Mouse (Mus musculus): Measurements from ENCODE around the gene Asic2. TPM values are rescaled to one million over a fixed set of nuclear protein-coding genes. Genes with fewer than 3 reads are reported as not detected.

Gene Asic2
- total and polyA plus RNA-seq, 3 experiments, result not detected

GRCm38 (mm10) chr11:81385547-81385946 lies 582.7 kb downstream of the Asic2 start:
- Histone ChIP-seq H3K9me3 (replicated peaks; ENCODE audit: insufficient read depth, low read length) (no peaks in the 10 kb centered on the region), H3K79me2 (ENCODE audit: control insufficient read depth, insufficient read depth, low read length, poor library complexity) (no peaks in the 10 kb centered on the region), H3K9ac (ENCODE audit: control insufficient read depth, low read depth, low read length, poor library complexity, severe bottlenecking) (no peak overlapping the region), H3K36me3 (ENCODE audit: control insufficient read depth in 1 of 2, insufficient read depth in 2 of 2, low read length in 2 of 2) (no peaks in the 10 kb centered on the region), H3K27me3 (ENCODE audit: control insufficient read depth in 1 of 2, insufficient read depth in 2 of 2, low read length in 2 of 2) (no peaks in the 10 kb centered on the region), H3K4me3 (ENCODE audit: control insufficient read depth in 1 of 2, insufficient read depth in 1 of 2, low read depth in 2 of 2, low read length in 2 of 2) (no peak overlapping the region), H3K4me1 (ENCODE audit: control insufficient read depth in 1 of 2, insufficient read depth in 2 of 2, low read length in 2 of 2) (no peaks in the 10 kb centered on the region), H3K27ac (ENCODE audit: control insufficient read depth, low read depth, low read length) (no peak overlapping the region)
- TF ChIP-seq ZKSCAN1 (IDR thresholded peaks at IDR 0.05; ENCODE audit: low read depth, low read length), result no peak
- TF ChIP-seq E2F4 (IDR thresholded peaks at IDR 0.05; ENCODE audit: borderline replicate concordance, low read depth, low read length), result no peak
- TF ChIP-seq POLR2AphosphoS2 (IDR thresholded peaks at IDR 0.05; ENCODE audit: low read length), result no peak
- no peak for TF ChIP-seq BHLHE40 (IDR thresholded peaks at IDR 0.05; ENCODE audit: borderline replicate concordance, low read depth, low read length)
- TF ChIP-seq MAZ (IDR thresholded peaks at IDR 0.05; ENCODE audit: low read depth, low read length), result no peak
- no peak for TF ChIP-seq ZC3H11A (IDR thresholded peaks at IDR 0.05; ENCODE audit: low read depth, low read length)
- TF ChIP-seq GABPA (IDR thresholded peaks at IDR 0.05; ENCODE audit: low read depth, low read length), result no peak
- no peak for TF ChIP-seq MAFK (IDR thresholded peaks at IDR 0.05; ENCODE audit: borderline replicate concordance, low read depth, low read length)
- TF ChIP-seq TAL1 (IDR thresholded peaks at IDR 0.05; ENCODE audit: low read length), result no peak
- no peak for TF ChIP-seq SMC3 (IDR thresholded peaks at IDR 0.05; ENCODE audit: low read depth, low read length)
- DNase-seq (ENCODE audit: low read depth, low spot score), result no peak

GRCm38 (mm10) chr11:81374841-81375240 lies 593.4 kb downstream of the Asic2 start:
- DNase-seq (ENCODE audit: low read depth, low spot score), result peak; percentile 35
- no peaks in the 10 kb centered on the region for H3K27me3 ChIP-seq (ENCODE audit: control insufficient read depth in 1 of 2, insufficient read depth in 2 of 2, low read length in 2 of 2)

More at GRCm38 (mm10) chr11:81374841-81375240, 593.4 kb downstream of the Asic2 start:
- Histone ChIP-seq H3K9ac (ENCODE audit: control insufficient read depth, low read depth, low read length, poor library complexity, severe bottlenecking) (no peak overlapping the region), H3K9me3 (replicated peaks; ENCODE audit: insufficient read depth, low read length) (no peaks in the 10 kb centered on the region), H3K4me3 (ENCODE audit: control insufficient read depth in 1 of 2, insufficient read depth in 1 of 2, low read depth in 2 of 2, low read length in 2 of 2) (no peak overlapping the region), H3K79me2 (ENCODE audit: control insufficient read depth, insufficient read depth, low read length, poor library complexity) (no peaks in the 10 kb centered on the region), H3K36me3 (ENCODE audit: control insufficient read depth in 1 of 2, insufficient read depth in 2 of 2, low read length in 2 of 2) (no peaks in the 10 kb centered on the region), H3K27ac (ENCODE audit: control insufficient read depth, low read depth, low read length) (no peak overlapping the region), H3K4me1 (ENCODE audit: control insufficient read depth in 1 of 2, insufficient read depth in 2 of 2, low read length in 2 of 2) (no peaks in the 10 kb centered on the region)
- TF ChIP-seq SMC3 (IDR thresholded peaks at IDR 0.05; ENCODE audit: low read depth, low read length) (peak; percentile 35), JUND (IDR thresholded peaks at IDR 0.05; ENCODE audit: low read depth, low read length) (no peak), ZC3H11A (IDR thresholded peaks at IDR 0.05; ENCODE audit: low read depth, low read length) (no peak), RAD21 (IDR thresholded peaks at IDR 0.05; ENCODE audit: low read depth, low read length) (no peak), ETS1 (IDR thresholded peaks at IDR 0.05; ENCODE audit: low read depth, low read length) (no peak), TCF12 (IDR thresholded peaks at IDR 0.05; ENCODE audit: low read depth, low read length) (no peak), CTCF (IDR thresholded peaks at IDR 0.05 in 2 of 3, conservative IDR thresholded peaks at IDR 0.05 in 1 of 3; ENCODE audit: control insufficient read depth in 1 of 3, insufficient read depth in 1 of 3, low read depth in 2 of 3, low read length in 3 of 3, poor library complexity in 1 of 3, severe bottlenecking in 1 of 3) (peak; percentile 41 to 50 (median 44)), TAL1 (IDR thresholded peaks at IDR 0.05; ENCODE audit: low read length) (no peak), MAX (IDR thresholded peaks at IDR 0.05; ENCODE audit: low read length) (no peak), MYB (IDR thresholded peaks at IDR 0.05; ENCODE audit: low read depth, low read length) (no peak), UBTF (IDR thresholded peaks at IDR 0.05; ENCODE audit: borderline replicate concordance, insufficient read depth, low read depth, low read length) (no peak), POLR2AphosphoS5 (IDR thresholded peaks at IDR 0.05; ENCODE audit: borderline replicate concordance, low read depth, low read length) (no peak)
